Mouse (Mus musculus): ENCODE measurements around the gene Kank3.

Gene Kank3

DNA sequence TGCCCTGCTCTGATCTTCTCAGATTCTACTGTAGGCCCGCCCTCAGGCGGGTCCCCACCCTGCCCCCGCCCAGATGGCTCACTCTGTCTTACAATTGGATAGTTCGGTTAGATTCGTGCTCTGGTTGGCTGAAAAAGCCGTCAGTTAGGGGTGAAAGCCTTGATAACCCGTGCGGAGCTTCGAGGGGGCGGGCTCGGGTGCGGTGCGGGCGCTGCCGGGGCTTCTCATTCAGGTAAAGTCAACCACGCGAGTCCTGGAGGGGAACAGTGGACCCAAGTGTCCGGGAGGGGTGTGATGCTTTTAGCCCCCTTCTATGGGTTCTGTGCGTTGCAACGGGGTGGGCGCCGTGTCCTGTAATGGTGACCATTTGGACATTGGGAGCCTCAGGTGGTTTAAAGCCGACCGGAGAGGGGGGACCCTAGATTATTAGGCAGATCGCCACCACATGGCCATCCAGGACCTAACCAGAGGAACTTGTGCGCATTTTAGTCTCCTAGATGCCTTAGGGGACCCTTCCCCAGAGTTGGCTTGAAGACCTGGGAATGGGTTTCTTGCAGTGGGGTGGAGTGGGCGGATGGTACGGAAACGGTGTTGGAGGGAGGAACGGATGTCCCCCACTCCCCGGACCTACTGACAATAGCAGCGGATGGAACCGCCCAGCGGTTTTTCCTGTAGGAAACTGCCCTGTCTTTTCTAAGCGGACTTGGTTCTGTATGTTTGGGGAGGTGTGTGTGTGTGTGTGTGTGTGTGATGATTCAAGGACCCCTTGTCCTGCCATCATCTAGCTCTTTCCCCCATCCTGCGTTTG is at the start of gene Kank3:
Gene Kank3 (plus strand): TSS at position 186 of the 808 bp plus-strand sequence.
- DNase-seq (ENCODE audit: low spot score in 2 of 2): peak; percentile 70 to 82

DNA sequence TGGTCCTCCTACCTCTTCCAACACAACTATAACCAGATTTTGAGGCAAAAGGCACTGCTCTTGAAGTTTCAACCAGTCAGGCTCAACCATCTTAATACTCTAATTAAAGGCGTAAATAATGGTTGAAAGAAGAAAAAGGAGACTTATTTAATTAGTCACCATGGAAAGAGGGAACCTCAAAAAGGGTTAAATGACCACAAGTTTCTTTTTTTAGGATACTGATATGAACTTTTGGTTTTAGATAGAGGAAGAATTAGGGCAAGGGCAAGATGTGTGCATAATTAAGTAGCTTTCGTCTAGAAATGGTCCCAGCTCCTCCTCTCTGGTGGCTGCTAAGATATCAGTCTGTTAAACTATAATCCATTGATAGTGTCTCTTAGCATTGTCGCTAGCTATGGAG is 43.9 kb upstream of the Kank3 start:
- no peak for DNase-seq (ENCODE audit: low spot score in 2 of 2)

DNA sequence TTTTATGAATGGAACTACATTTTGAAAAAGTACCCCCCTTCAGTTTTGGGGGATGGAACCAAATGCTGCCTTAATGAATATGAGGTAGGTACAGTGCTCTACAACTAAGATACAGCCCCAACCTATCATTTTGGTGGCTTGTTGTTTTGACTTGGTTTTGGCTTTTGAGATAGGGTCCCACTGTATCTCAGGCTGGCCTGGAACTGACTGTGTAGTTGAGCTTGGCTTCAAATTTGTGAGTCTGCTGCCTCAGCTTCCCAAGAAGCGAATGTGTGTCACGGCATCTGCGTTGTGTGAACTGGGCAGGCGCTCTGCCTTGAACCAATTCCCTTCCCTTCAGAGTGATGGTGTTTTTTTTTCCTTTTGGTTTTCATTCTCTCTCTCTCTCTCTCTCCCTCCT is 38.7 kb upstream of the Kank3 start:
- no peak for DNase-seq (ENCODE audit: low spot score in 2 of 2)

DNA sequence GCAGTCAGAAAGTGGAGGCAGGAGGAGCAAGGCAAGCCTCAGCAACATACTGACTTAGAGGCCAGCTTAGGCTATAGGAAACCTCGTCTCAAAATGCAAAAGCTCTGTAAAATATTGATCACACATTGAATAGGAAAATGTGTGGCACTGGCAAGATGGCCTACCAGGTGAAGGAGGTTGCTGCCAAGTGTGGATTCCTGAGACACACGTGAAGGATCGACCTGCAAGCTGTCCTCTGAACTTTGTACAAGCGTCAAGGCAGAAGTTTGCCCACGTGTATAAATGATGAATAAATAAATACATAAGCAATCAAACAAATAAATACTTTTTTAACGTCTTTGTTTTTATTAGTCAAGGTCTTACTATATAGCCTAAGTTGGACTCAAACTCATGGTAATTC is 36.9 kb upstream of the Kank3 start:
- no peak for DNase-seq (ENCODE audit: low spot score in 2 of 2)

DNA sequence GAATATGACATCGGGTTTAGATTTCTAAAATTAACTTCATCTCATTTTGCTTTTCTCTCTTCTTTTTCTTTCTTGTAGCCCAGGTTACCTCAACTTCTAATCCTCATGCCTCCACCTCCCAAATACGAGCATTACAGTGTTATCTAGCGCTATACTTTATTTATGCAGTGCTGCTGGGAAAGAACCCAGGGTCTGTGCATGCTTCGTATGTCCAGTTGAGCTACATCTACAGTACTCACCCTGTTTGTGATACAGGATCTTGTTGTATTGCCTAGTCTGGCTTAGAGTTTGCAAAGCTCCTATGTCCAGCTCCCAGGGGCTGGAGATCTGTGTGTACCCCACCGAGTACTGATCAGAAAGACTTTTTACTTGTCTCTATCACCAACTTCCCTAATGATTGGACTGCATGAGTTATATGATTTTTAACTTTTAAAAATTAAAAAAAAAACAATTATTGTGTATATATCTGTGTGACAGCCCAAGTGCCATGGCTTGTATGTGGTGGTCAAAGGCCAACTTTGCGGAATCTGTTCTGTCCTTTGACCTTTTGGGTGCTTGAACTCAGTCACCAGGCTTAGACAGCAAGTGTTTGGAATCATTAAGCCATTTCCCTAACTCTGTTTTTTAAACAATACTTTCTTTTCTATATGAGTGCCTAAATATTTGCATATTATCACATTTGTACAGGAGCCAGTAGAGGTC is 36.3 kb upstream of the Kank3 start:
- no peak for DNase-seq (ENCODE audit: low spot score in 2 of 2)

DNA sequence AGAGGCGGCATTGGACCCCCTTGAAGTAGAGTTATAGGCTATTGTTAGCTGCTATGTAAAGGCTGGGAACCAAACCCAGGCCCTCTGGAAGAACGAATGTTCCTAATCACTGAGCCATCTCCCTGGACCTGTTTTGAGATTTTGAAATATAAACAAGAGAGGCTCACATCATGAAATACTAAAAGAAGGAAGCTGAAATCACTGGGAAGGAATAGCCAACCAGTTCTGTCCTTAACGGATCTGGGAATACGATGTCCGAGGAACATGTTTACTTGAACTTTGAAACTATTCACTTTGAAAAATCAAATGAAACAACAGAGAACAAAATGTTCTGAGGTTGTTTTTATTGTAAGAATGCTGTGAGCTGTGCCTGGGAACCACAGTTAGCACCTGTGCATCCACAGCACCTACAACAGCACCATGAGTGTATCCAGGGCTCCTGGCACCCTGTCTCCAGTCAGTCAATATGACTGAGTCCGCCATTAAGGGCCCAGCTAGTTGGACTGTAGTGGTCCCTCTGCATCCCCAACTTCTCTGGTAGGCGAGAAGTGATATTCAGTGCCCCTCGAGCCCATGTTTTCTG is 35.7 kb upstream of the Kank3 start:
- DNase-seq (ENCODE audit: low spot score in 2 of 2): no peak

DNA sequence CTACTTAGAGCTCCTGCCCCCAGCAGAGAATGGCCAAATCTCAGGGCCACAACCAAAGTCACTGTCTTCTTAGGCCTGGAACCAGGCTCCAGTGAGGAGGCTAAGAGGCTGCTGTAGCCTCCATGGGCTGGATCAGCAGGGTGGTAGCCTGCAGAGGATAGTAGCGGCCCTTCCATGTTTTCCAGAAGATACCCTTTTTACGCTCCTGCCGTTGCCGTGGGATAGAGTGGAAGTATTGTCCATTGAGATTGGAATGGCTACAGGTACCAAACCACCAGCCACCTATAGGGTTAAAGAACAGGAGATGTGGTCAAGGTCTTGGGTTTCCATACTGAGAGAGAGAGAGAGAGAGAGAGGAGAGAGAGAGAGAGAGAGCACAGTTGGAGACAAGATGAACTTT is 35.0 kb upstream of the Kank3 start:
- no peak for DNase-seq (ENCODE audit: low spot score in 2 of 2)

DNA sequence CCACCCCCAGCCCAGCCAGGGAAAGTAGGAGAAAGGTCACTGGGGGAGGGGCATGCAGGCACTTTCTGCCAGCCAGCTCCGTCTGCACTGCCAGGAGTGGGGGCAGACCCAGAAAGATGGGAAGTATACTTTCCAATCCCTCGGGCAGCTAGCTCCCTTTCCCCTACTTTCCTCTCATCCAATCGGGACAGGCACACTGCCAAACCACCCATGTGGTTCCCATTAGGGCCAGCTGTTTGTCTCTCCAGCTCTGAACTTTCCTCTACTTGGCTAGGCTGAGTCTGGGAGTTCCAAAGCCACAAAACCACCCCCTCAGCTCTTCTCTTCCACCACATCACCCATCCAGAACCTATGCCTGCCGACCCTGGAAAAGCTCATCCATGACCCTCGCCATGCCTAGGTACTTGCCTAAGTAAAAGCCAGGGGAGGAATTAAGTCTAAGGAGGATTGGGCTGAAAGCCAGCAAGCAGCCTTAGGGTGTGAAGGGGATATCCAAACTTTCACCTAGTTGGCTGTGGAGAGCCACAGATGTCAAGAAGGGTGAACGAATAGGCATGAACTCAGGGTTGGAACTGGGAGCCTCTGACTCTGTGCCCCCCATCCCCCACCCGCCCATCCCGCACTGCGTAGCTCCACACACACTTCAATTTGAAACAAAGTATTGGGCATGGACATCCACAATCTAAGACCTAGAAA is 30.9 kb upstream of the Kank3 start:
- DNase-seq (ENCODE audit: low spot score in 2 of 2): no peak

DNA sequence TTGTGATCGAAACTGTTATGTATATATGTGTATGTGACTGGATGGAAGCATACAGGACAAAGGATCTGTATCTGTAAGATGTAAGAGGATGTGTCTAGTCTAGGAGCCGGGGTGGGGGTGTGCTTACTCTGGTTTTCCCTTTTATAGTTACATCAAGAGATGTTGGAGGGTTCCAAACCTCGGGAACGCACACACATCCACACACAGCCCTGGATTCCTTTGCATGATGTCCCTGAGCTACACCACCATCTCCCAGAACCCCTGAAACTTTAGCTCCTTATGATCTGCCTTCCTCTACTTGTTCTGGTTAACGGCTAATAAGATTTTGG is 30.4 kb upstream of the Kank3 start:
- DNase-seq (ENCODE audit: low spot score in 2 of 2): no peak

DNA sequence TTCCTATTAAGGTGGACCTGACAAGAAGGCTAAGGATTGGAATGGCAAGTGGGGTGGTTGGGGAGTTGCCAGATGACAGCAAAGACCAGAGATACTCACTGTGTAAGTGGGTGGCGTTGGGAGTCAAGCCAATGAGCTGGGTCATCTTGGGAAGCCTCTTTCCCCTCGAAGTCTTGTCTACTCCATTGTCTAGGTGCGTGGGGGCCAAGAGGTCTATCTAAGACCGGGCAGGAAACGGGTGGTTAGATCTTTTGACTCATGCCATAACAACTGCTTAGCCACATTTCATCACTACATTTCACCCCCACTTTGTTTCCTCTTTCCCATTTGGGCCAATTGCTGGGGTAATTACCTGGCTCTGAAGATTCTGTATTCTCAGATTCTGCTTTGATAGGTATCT is 29.9 kb upstream of the Kank3 start:
- no peak for DNase-seq (ENCODE audit: low spot score in 2 of 2)

DNA sequence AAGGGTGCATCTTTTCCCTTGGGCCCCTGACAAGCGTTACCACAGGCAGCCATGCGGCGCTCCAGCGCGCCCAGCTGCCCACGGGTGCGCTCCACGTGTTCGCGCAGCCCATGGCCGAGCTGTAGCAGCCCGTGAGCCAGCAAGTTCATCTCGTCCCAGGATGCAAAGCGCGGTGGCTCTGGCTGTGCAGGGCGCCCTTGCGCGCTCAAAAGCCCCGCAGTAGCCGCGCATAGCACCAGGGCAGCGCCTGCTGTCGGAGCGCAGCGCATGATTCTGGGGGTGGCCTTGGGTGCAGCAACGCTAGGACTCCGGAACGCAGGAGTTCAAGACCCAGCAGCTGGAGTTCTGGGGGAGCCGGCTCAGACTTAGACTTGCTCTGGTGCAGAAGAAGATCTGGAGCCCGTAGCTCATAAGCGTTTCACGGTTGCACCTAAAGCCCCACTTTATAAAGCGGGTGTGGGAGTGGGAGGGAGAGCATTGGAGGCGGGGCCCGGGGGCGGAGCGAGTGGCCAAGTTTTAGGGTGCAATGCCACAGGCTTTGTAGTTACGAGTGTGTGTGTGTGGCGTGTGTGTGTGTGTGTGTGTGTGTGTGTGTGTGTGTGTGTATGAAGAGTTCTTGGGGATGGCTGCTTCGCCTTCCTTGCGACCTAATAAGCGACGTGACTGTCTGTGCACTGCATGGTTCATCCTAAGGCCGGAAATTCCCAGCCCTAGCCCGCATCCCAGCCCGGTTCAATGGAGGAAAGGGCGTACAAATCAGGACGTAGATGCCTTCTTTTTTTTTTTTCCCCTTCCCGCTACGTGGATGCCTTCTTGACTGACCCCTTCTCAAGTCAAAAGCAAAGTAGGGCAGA is 29.0 kb upstream of the Kank3 start, which contains the start of gene Angptl4:
Gene Angptl4 (minus strand): TSS at position 707 of the 854 bp plus-strand sequence.
- peak; percentile 44 to 63 for DNase-seq (ENCODE audit: low spot score in 2 of 2)

DNA sequence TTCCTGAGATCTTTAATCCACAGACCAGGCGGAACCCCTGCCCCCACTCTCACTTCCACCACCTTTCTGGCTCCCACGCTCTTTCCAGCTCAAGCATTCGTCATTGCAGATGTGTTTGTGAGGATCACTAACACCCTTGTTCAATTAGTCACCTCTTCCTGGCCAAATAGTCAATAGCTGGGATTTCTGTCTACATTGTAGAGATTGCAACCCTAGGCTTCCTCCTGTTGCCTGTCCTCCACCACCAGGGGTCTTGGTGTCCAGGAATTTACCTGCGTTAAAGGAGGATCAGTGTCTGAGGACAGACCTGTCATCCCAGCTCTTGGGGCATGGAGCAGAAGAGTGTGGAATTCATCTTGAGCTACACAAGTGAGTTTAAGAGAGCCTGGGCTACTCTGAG is 28.3 kb upstream of the Kank3 start:
- DNase-seq (ENCODE audit: low spot score in 2 of 2): no peak

DNA sequence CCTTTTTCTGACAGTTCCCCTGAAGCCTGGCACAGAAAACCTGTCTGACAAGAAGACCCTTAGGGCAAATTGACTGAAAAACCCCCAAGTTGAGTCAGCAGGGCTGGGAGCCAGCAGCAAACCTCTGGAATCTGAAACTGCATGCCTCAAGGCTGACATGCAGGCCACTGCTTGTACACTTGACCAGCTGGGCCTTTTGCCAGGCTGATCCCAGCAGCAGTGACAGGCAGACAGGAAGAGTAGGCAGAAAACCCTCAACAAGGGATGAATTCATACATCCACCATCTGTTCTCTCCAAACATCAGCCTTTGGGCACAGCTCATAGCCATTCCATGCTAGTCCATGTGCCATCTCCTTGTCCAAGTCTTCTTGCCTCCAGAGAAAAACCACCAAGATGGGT is 26.9 kb upstream of the Kank3 start:
- DNase-seq (ENCODE audit: low spot score in 2 of 2): no peak

DNA sequence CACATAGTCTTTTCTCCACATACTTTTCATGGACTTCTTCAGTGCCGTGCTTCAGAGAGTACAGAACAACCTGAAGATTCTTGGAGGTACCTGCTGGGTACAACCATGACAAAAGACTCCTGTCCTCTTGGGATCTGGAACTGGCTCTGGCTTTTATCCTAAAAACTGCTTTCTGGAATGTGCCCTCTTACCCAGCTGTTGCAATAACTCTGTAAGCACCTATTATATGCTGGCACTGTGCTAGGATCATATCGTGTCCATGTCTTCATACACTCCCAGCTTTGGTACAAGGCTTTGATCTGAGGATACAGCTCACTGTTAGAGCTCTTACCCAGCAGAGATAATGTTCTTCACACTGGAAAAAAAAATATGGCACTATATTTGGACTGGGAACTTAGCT is 25.4 kb upstream of the Kank3 start:
- no peak for DNase-seq (ENCODE audit: low spot score in 2 of 2)

DNA sequence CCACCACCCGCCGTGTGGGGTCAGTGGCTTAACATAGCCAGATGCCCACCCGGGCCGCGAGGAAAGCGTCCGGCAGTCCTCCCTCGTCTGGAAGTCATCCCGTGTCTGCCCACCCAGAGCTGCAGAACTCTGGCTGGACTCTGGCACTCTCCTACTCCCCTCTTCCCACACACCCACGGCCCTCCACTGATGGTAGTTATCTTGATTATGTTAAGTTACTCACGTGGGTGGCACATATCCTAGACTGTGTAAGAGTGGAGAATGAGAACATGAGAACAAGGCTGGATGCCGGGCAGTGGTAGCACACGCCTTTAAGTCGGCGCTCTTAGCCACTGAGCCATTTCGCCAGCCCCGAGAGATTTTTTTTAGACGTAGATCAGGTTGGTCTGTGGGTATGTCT is 23.9 kb upstream of the Kank3 start:
- no peak for DNase-seq (ENCODE audit: low spot score in 2 of 2)

DNA sequence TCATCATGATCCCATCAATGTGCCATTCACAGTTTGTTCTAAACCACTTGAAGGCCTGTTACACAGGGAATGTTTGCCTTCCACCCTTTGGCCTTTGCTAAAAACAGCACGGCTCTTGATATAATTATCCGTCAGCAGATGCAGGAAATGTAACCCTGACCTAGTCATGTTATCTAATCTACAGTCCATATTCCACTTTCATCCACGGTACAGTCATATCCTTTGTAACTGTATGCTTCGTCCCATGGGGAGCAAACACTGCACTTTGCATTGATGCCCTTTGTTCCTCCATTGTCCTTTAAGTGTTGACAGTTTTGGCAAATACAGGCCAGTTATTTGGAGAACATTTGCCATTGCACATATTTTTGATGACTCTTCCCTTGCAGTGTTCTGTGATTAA is 21.6 kb upstream of the Kank3 start:
- DNase-seq (ENCODE audit: low spot score in 2 of 2): no peak

DNA sequence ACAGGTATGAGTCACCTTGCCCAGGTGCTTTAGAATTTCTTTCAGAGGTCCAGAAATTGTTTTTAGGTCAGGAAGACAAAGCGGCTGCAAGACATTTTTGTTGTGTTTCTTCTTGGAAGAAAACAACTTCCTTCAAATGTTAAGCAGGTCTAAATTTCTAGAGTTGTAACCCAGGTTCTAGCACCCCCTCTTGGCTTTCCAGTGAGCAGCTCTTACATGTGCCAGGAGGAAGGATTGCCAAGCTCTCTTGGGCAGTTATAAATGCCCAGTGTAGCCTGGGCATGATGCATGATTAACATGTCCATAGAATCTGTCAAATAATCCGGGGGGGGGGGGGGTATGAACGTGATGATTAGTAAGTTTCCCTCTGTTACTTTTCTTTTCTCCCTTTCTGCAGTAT is 12.0 kb upstream of the Kank3 start:
- no peak for DNase-seq (ENCODE audit: low spot score in 2 of 2)

DNA sequence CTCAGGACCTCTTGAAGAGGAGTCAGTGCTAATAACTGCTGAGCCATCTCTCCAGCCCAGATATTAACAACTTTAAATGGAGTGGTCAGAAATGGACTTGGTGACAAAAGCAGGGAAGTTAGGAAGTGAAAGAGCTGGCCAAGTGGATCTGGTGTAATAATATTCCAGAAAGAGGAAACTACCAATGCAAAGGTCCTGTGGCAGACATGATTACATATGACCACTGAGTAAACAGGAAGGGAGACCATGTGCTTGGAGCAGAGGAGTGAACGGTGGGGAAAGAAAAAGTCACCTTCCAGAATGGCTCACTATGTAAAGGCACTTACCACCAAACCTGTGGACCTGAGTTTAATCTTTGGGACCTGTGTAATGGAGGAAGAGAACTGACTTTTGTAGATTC is 11.0 kb upstream of the Kank3 start:
- DNase-seq (ENCODE audit: low spot score in 2 of 2): no peak

DNA sequence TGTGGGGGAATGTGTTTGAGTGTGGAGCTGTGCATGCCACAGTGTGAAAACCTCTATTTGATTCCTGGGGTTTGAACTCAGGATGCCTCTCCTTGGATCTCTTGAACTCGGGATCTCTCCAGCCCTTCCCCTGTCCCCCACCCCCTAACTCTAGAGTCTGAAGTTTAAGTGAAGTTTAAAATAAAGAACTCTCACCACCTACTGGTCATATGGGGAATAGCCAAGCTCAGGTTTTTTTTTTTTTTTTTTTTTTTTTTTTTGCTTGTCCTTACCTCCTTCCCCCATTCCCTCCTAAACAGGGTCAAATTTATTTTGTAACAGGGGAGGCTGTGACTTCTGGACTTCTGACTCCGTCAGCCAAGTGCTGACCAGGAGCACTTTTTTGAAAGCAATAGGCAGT is 8.1 kb upstream of the Kank3 start:
- no peak for DNase-seq (ENCODE audit: low spot score in 2 of 2)

DNA sequence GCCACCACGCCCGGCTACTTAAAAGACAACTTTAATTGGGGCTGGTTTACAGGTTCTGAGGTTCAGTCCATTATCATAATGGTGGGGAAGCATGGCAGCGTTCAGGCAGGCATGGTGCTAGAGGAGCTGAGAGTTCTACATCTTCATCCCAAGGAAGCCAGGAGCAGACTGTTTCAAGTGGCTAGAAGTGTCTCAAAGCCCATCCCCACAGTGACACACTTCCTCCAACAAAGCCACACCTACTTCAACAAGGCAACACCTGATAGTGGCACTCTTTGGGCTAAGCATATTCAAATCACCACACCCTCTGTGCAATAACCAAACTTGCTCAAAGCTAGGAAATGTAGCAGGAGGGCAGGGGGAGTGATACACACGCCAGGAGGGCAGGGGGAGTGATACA is 6.1 kb upstream of the Kank3 start:
- no peak for DNase-seq (ENCODE audit: low spot score in 2 of 2)

DNA sequence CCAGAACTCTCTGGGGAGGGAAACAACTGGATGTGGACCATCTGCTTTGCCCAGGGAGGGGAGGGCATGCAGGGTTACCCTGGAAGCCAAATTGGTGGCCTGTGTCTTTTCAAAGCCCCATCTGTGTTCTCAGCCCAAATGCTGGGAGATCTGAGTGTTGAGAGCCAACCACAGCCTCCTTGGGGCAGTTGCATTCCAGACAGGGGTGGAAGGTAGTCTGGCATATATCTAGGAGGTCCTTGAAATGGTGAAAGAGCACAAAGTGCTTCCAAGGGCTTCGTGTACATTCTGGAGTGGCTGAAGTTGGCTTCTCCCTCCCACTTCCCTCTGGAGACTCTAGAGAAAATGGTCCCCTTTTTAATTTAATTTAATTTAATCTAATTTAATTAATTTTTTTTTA is 5.6 kb upstream of the Kank3 start:
- DNase-seq (ENCODE audit: low spot score in 2 of 2): no peak
